Mouse (Mus musculus) heart, embryonic 11.5 days (tissue): Measurements from ENCODE around the gene Nr1i3. TPM values are rescaled to one million over a fixed set of nuclear protein-coding genes. Genes with fewer than 3 reads are reported as not detected.

Experiments
- ATAC-seq: fragments of 200-750 bp; cut with Nextera tagmentation; replicated peaks from 2 replicates; pipeline ENCODE4 v1.8.0; 2017; ENCODE audit warnings: moderate library complexity; ENCODE audit not compliant: insufficient number of reproducible peaks, low FRiP score, low TSS enrichment
- H3K27ac ChIP-seq: fragments of 300-500 bp; sonication (generic); 2 replicates; pipeline ENCODE4 v1.5.1; 2014; ENCODE audit warnings: mild to moderate bottlenecking, low read depth, low read length
- H3K27me3 ChIP-seq: fragments of 300-500 bp; sonication (generic); 2 replicates; pipeline ENCODE4 v1.6.1; 2014; ENCODE audit warnings: mild to moderate bottlenecking, low read length, mixed read lengths; ENCODE audit not compliant: control insufficient read depth, insufficient read depth
- H3K36me3 ChIP-seq: fragments of 300-500 bp; sonication (generic); 2 replicates; pipeline ENCODE4 v1.6.1; 2014; ENCODE audit warnings: mild to moderate bottlenecking, low read length, moderate library complexity, mixed read lengths; ENCODE audit not compliant: control insufficient read depth, insufficient read depth
- H3K4me1 ChIP-seq: fragments of 300-500 bp; sonication (generic); 2 replicates; pipeline ENCODE4 v1.6.1; 2014; ENCODE audit warnings: low read length; ENCODE audit not compliant: control insufficient read depth, insufficient read depth
- H3K4me2 ChIP-seq: fragments of 300-500 bp; sonication (generic); 2 replicates; pipeline ENCODE4 v1.6.1; 2014; ENCODE audit warnings: mild to moderate bottlenecking, moderate library complexity
- H3K4me3 ChIP-seq: fragments of 300-500 bp; sonication (generic); 2 replicates; pipeline ENCODE4 v1.5.1; 2014; ENCODE audit warnings: low read depth, low read length
- H3K9ac ChIP-seq: fragments of 300-500 bp; sonication (generic); 2 replicates; pipeline ENCODE4 v1.6.1; 2014; ENCODE audit warnings: mild to moderate bottlenecking, low read depth, low read length, moderate library complexity
- H3K9me3 ChIP-seq: fragments of 300-500 bp; sonication (generic); replicated peaks from 2 replicates; pipeline ENCODE4 v1.6.1; 2016; ENCODE audit warnings: low read length; ENCODE audit not compliant: control insufficient read depth
- WGBS: fragments of 180-500 bp; shearing (Covaris S2); extraction: QIAGEN DNeasy Blood & Tissue Kit; methylation state at CpG from one replicate; pipeline ENCODE4 v1.1.7; 2014; ENCODE audit not compliant: insufficient replicate concordance; 5-methylcytosine and 5-hydroxymethylcytosine counted together
- polyA plus RNA-seq: library from polyadenylated mRNA; unstranded; fragments of >200 nt; fragmentation: Nextera tagmentation; extraction: Ambion mirVana; gene quantifications from 2 replicates; pipeline ENCODE4 v1.2.1, GENCODE M21; 2014

The Nr1i3 gene
- polyA plus RNA-seq, 1 experiment from 2014 or later: 0.19 TPM

GRCm38 (mm10) chr1:171203471-171204248 lies 10.1 kb upstream of the Nr1i3 start:
- no peak overlapping the region for H3K27ac ChIP-seq
- no peak overlapping the region for H3K9ac ChIP-seq
- WGBS: 52% methylated on average over 10 of the region's 11 CpGs
- H3K36me3 ChIP-seq: no peaks in the 10 kb centered on the region
- H3K4me2 ChIP-seq: no peak overlapping the region
- no peaks in the 10 kb centered on the region for H3K27me3 ChIP-seq
- H3K4me1 ChIP-seq: no peaks in the 10 kb centered on the region
- H3K9me3 ChIP-seq: no peaks in the 10 kb centered on the region
- no peak for ATAC-seq
- no peak overlapping the region for H3K4me3 ChIP-seq

- 50% methylated on average over 7 of the region's 7 CpGs for WGBS
- no peak for ATAC-seq
- Histone ChIP-seq H3K27me3 (no peaks in the 10 kb centered on the region), H3K9me3 (no peaks in the 10 kb centered on the region), H3K4me1 (peaks cover under 1% of the 10 kb centered on the region; the same call in 1 of the 2 replicates), H3K36me3 (no peaks in the 10 kb centered on the region), H3K27ac (no peak overlapping the region), H3K9ac (no peak overlapping the region), H3K4me3 (no peak overlapping the region), H3K4me2 (no peak overlapping the region)
These were observed 9.5 kb upstream of the Nr1i3 start for GRCm38 (mm10) chr1:171204249-171204644.

GRCm38 (mm10) chr1:171205704-171206493 lies 7.9 kb upstream of the Nr1i3 start:
- Histone ChIP-seq H3K4me3 (no peak overlapping the region), H3K4me2 (no peak overlapping the region), H3K9ac (no peak overlapping the region), H3K4me1 (peaks cover 5% of the 10 kb centered on the region; the same call in 1 of the 2 replicates), H3K9me3 (no peaks in the 10 kb centered on the region), H3K36me3 (no peaks in the 10 kb centered on the region), H3K27me3 (no peaks in the 10 kb centered on the region), H3K27ac (no peak overlapping the region)
- ATAC-seq: no peak
- WGBS: 66% methylated on average over 6 of the region's 6 CpGs

GRCm38 (mm10) chr1:171209409-171209808 lies 4.4 kb upstream of the Nr1i3 start:
- Histone ChIP-seq H3K9me3 (no peaks in the 10 kb centered on the region), H3K9ac (no peak overlapping the region), H3K27ac (no peak overlapping the region), H3K27me3 (no peaks in the 10 kb centered on the region), H3K4me3 (no peak overlapping the region), H3K4me2 (no peak overlapping the region), H3K36me3 (no peaks in the 10 kb centered on the region), H3K4me1 (peaks cover 5% of the 10 kb centered on the region; the same call in 1 of the 2 replicates)
- no peak for ATAC-seq
- 11% methylated on average over 4 of the region's 4 CpGs for WGBS

- Histone ChIP-seq H3K36me3 (no peaks in the 10 kb centered on the region), H3K9me3 (no peaks in the 10 kb centered on the region), H3K4me3 (no peak overlapping the region), H3K4me1 (peaks cover 5% of the 10 kb centered on the region; the same call in 1 of the 2 replicates), H3K4me2 (no peak overlapping the region), H3K27me3 (no peaks in the 10 kb centered on the region), H3K27ac (no peak overlapping the region), H3K9ac (no peak overlapping the region)
- ATAC-seq: no peak
- WGBS: 60% methylated on average over 3 of the region's 3 CpGs
These were observed 916 bp upstream of the Nr1i3 start for GRCm38 (mm10) chr1:171212854-171213253.

GRCm38 (mm10) chr1:171216241-171216955 lies 2.6 kb downstream of the Nr1i3 start:
- Histone ChIP-seq H3K27me3 (no peaks in the 10 kb centered on the region), H3K9me3 (no peaks in the 10 kb centered on the region), H3K9ac (no peak overlapping the region), H3K27ac (no peak overlapping the region), H3K4me3 (no peak overlapping the region), H3K36me3 (peaks cover 10% of the 10 kb centered on the region), H3K4me1 (peaks cover 5% of the 10 kb centered on the region), H3K4me2 (no peak overlapping the region)
- no peak for ATAC-seq
- WGBS: 71% methylated on average over 18 of the region's 18 CpGs

GRCm38 (mm10) chr1:171220871-171221270 lies 7.1 kb downstream of the Nr1i3 start:
- H3K4me2 ChIP-seq: peak overlapping the region; percentile 88
- no peak overlapping the region for H3K27ac ChIP-seq
- no peaks in the 10 kb centered on the region for H3K27me3 ChIP-seq
- H3K36me3 ChIP-seq: peaks cover 10% of the 10 kb centered on the region
- no peak for ATAC-seq
- no peaks in the 10 kb centered on the region for H3K9me3 ChIP-seq
- H3K4me1 ChIP-seq: peaks cover 13% of the 10 kb centered on the region
- WGBS: 15% methylated on average over 10 of the region's 10 CpGs
- H3K9ac ChIP-seq: no peak overlapping the region
- peak overlapping the region; percentile 65 for H3K4me3 ChIP-seq
